Mouse (Mus musculus): ENCODE measurements around the gene Timm9. TPM values are rescaled to one million over a fixed set of nuclear protein-coding genes. Genes with fewer than 3 reads are reported as not detected.

Timm9 gene
- 103 and 108 TPM in 2 replicates for polyA plus RNA-seq (2015; fragmentation: Nextera tagmentation; extraction: Ambion mirVana)

DNA sequence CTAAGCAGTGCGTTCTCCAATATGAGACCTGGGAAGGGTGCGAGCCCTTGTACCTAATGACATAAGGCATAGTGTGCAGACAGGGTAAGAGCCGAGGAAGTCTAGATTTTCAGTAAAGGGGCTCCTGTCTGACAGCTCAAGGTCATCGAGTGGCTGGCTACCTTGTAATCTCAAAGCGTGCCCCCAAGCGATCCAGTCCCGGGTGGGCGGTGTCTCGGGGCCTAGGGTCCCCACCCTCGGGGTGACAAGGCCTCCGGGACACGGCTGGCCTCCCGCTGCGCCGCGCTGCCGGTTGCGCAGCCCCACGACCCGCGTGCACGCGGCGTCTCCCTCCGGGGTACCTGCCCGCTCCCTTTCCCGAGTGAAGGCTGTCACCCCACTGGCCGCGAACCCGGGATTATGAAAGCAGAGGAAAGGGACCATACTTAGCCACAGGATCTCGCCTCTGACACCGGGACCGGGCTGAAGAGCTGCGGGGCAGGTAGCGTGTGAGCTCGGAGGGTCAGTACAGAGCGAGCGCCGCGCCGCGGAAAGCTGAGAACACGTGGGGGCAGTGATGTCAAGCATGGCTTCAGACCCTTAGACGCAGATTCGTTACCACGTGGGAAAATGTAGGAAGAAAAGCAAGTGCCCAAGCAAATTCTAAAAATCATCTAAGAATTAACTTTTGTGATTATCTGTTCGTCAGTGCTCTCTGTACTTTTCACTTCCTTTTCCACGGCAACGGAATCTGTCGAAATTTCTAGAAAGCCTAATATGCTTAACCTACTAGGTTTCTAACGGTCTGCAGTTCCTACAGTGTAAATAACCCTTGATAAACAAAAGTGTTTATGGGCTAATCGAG is at the start of gene Timm9, which contains the start of gene 2700049A03Rik:
Timm9 (minus strand) TSS at position 555 of the 844 bp plus-strand sequence.
2700049A03Rik (plus strand) TSS at position 719 of the 844 bp plus-strand sequence.
- peak within 1 kb of the TSS; percentile 93 for H3K9ac ChIP-seq
- WGBS = under 1% methylated on average over 52 of the region's 52 CpGs
- H3K27ac ChIP-seq (replicated peaks) = peak within 1 kb of the TSS; percentile 83
- H3K9me3 ChIP-seq = no peaks in the 10 kb centered on the region
- peaks cover 27% of the 10 kb centered on the region for H3K36me3 ChIP-seq
- peak within 1 kb of the TSS; percentile 98 for H3K4me3 ChIP-seq
- H3K4me1 ChIP-seq (replicated peaks) = peaks cover 42% of the 10 kb centered on the region
- H3K27me3 ChIP-seq = no peaks in the 10 kb centered on the region
- H3K4me2 ChIP-seq = peak within 1 kb of the TSS; percentile 75
- ATAC-seq (ENCODE audit: low read depth) = peak; percentile 97

DNA sequence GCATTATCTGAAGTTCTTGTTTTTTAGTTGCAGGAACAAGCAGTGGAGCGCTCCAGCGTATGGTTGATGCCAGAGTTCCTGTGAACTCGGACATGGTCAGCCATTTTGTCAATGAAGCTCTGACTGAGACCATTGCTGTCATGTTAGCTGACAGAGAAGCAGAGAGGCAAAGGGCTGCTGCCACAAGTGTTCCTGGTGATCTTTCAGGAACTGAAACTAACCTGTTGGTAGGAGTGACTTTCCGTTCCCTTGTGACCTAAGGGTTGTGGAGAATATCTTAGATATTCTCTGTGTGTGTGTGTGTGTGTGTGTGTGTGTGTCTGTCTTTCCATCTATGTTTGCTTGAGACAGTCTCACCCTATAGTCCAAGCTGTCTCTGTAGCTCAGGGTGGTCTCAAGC is 47.9 kb upstream of the Timm9 start:
- Histone ChIP-seq H3K4me1 (replicated peaks) (no peaks in the 10 kb centered on the region), H3K4me2 (no peak overlapping the region), H3K27me3 (no peaks in the 10 kb centered on the region), H3K36me3 (peaks cover 66% of the 10 kb centered on the region), H3K27ac (replicated peaks) (no peak overlapping the region), H3K4me3 (no peak overlapping the region), H3K9me3 (no peaks in the 10 kb centered on the region), H3K9ac (no peak overlapping the region)
- ATAC-seq (ENCODE audit: low read depth) = no peak
- WGBS = 97% methylated on average over 4 of the region's 4 CpGs

DNA sequence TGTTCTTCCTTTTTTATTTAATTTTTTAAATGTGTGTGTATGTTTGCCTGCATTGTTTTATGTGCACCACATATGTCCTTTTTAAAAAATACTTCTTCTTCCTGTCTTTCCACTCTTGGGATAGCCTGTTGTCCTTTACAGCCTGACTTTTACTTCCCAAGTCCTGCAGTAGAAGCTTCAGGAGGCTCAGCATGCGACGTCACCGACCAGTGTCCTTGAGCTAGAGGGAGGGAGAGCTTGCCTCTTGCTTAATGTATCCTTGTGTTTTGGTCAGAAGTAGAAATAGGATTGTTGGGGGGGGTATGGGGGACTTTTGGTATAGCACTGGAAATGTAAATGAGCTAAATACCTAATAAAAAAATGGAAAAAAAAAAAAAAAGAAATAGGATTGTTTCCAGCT is 47.3 kb upstream of the Timm9 start:
- 92% methylated on average over 3 of the region's 3 CpGs for WGBS
- H3K4me2 ChIP-seq = no peak overlapping the region
- peaks cover 67% of the 10 kb centered on the region for H3K36me3 ChIP-seq
- H3K9ac ChIP-seq = no peak overlapping the region
- ATAC-seq (ENCODE audit: low read depth) = no peak
- H3K27ac ChIP-seq (replicated peaks) = no peak overlapping the region
- no peaks in the 10 kb centered on the region for H3K9me3 ChIP-seq
- no peaks in the 10 kb centered on the region for H3K4me1 ChIP-seq (replicated peaks)
- no peaks in the 10 kb centered on the region for H3K27me3 ChIP-seq
- no peak overlapping the region for H3K4me3 ChIP-seq

DNA sequence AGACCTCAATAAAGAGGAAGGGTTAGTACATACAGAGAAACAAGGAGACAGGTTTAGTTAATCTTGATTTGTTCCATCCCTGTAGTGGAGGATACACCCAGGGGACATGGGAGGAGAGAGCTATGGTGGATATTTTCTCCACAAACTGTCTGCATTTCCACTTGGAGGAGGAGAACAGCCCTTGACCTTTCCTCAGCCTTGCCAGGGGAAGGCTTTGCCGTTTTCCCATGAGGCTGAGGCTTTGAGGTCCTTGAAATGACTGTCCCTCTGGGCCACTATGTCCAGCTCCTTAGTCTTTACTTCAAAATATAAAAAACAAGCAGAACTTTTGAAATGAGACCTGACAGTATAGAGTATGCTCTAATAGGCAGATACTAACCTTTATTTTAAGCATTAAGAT is 33.4 kb upstream of the Timm9 start:
- no peak overlapping the region for H3K4me3 ChIP-seq
- H3K9me3 ChIP-seq = no peaks in the 10 kb centered on the region
- H3K27me3 ChIP-seq = no peaks in the 10 kb centered on the region
- 88% methylated on average over 1 of the region's 1 CpGs for WGBS
- H3K4me2 ChIP-seq = no peak overlapping the region
- ATAC-seq (ENCODE audit: low read depth) = no peak
- H3K27ac ChIP-seq (replicated peaks) = no peak overlapping the region
- H3K4me1 ChIP-seq (replicated peaks) = no peaks in the 10 kb centered on the region
- H3K9ac ChIP-seq = no peak overlapping the region
- peaks cover 68% of the 10 kb centered on the region for H3K36me3 ChIP-seq

DNA sequence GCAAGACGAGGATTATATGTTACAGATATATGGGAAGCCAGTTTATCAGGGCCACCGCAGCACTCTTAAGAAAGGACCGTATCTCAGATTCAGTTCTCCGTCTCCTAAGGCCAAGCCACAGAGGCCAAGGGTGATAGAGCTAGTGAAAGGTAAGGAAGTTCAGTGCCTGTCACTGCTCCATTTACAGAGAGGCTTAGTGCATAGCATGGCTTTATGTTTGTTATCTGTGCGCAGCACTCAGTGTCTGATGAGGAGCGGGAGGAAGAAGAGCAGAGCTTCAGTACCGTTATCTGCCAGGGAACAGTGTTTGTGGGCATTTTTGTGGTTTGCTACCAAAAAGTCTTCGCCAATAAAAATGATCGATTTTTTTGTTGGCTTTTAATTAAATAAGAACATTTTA is 27.9 kb upstream of the Timm9 start:
- H3K9me3 ChIP-seq = no peaks in the 10 kb centered on the region
- no peak overlapping the region for H3K4me2 ChIP-seq
- H3K27me3 ChIP-seq = no peaks in the 10 kb centered on the region
- ATAC-seq (ENCODE audit: low read depth) = no peak
- H3K9ac ChIP-seq = no peak overlapping the region
- H3K36me3 ChIP-seq = peaks cover 74% of the 10 kb centered on the region
- H3K4me3 ChIP-seq = no peak overlapping the region
- 97% methylated on average over 9 of the region's 9 CpGs for WGBS
- H3K27ac ChIP-seq (replicated peaks) = no peak overlapping the region
- no peaks in the 10 kb centered on the region for H3K4me1 ChIP-seq (replicated peaks)

DNA sequence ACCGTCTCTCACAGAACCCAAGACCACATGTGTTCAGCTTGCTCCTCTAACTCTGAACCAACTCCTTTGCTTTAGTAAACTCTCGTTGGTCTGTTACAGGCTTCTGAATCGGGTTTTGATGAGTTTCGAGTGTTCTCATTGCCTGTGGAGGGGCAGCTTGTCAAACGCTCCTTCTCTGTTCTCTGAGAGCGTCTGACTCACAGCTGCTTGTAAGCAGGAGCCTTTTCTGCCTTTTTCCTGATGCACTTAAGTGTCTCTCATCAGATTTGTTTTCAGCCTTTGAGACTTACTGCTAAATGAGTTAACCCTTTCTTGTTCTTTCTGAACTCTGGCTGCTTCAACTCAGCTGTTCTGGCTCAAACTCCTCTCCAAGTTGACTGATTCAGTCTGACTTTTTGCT is 21.5 kb upstream of the Timm9 start:
- H3K4me1 ChIP-seq (replicated peaks) = no peaks in the 10 kb centered on the region
- 88% methylated on average over 6 of the region's 6 CpGs for WGBS
- H3K4me2 ChIP-seq = no peak overlapping the region
- peaks cover 80% of the 10 kb centered on the region for H3K36me3 ChIP-seq
- ATAC-seq (ENCODE audit: low read depth) = no peak
- no peaks in the 10 kb centered on the region for H3K27me3 ChIP-seq
- no peak overlapping the region for H3K4me3 ChIP-seq
- no peaks in the 10 kb centered on the region for H3K9me3 ChIP-seq
- H3K27ac ChIP-seq (replicated peaks) = no peak overlapping the region
- H3K9ac ChIP-seq = no peak overlapping the region

DNA sequence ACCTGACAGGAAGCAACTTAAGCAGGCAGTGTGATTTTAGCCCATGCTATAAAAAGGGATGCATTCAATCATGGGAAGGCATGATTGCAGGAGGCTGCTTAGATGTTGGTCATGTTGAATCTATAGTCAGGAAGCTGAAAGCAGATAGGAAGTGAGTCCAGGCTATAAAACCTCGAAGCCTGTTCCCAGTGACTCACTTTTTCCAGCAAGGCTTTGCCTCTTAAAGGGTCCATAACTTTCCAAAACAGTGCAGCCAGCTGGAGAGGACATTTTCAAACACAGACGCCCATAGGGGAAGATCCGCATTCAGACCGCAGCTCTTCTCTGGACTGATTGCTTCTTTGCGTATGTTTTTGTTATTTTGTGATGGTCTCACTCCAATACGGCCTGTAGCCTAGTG is 18.5 kb upstream of the Timm9 start:
- Histone ChIP-seq H3K36me3 (peaks cover 76% of the 10 kb centered on the region), H3K27me3 (no peaks in the 10 kb centered on the region), H3K4me2 (no peak overlapping the region), H3K9ac (no peak overlapping the region), H3K9me3 (no peaks in the 10 kb centered on the region), H3K4me1 (replicated peaks) (no peaks in the 10 kb centered on the region), H3K27ac (replicated peaks) (no peak overlapping the region), H3K4me3 (no peak overlapping the region)
- WGBS = 96% methylated on average over 6 of the region's 6 CpGs
- no peak for ATAC-seq (ENCODE audit: low read depth)

DNA sequence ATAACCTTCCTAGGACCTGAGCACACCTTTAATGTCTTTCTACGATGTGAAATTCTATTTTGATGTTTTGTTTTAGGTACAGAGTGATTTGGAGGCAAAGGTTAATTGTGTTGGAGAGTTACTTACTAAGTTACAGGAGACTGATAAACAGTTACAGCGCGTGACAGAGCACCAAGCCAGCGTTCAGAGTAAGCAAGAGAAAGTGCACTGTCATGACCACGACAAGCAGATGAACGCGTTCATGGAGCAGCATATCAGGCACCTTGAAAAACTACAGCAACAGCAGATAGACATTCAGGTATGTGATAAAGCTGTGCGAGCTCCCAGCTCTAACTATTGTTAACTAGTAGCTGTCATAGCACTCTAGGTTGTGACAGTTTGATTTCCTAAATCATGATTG is 13.7 kb upstream of the Timm9 start:
- no peak overlapping the region for H3K9ac ChIP-seq
- H3K9me3 ChIP-seq = no peaks in the 10 kb centered on the region
- no peak overlapping the region for H3K4me3 ChIP-seq
- no peak overlapping the region for H3K27ac ChIP-seq (replicated peaks)
- H3K4me2 ChIP-seq = no peak overlapping the region
- H3K36me3 ChIP-seq = peaks cover 73% of the 10 kb centered on the region
- no peaks in the 10 kb centered on the region for H3K27me3 ChIP-seq
- ATAC-seq (ENCODE audit: low read depth) = no peak
- no peaks in the 10 kb centered on the region for H3K4me1 ChIP-seq (replicated peaks)
- 96% methylated on average over 8 of the region's 8 CpGs for whole genome bisulfite sequencing

DNA sequence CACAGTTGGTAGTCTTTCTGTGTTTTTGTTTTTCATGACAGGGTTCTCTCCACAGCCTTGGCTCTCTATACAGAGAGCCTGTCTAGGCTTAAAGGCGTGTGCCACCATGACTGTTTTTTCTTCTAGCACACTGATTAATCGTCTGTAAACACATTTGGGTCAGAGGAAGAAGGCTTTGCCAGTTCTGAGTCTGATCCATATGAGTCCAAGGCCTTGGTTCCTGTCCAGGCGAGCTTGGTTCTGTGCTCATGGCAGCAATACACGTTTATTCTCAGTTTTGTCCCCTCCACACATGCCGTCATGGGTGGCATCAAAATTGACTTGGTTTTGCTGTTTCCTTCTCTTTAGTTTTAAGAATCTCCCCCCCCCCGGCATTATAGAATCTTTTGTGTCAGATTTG is 13.0 kb upstream of the Timm9 start:
- Histone ChIP-seq H3K9me3 (no peaks in the 10 kb centered on the region), H3K4me1 (replicated peaks) (no peaks in the 10 kb centered on the region), H3K4me2 (no peak overlapping the region), H3K9ac (no peak overlapping the region), H3K27ac (replicated peaks) (no peak overlapping the region), H3K36me3 (peaks cover 73% of the 10 kb centered on the region), H3K4me3 (no peak overlapping the region), H3K27me3 (no peaks in the 10 kb centered on the region)
- 92% methylated on average over 6 of the region's 6 CpGs for WGBS
- ATAC-seq (ENCODE audit: low read depth) = no peak

DNA sequence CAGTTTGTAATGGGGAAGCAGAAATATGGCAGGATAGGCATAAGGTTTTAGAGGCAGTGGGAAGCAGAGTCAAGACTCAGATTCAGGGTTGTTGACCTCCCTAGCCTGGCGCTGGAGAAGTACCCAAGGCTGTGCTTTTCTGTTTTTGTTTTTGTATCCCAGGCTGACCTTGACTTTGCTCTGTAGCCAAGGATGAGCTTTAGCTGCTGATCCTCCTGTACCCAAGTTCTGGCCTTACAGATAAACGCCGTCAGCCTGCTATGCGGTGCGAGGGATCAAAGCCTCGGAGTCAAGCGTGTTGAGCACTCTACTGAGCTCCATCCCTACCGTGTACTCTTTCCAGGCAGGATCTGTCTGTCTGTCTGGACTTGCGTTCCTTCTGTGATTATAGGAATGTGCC is 12.3 kb upstream of the Timm9 start:
- 96% methylated on average over 9 of the region's 9 CpGs for WGBS
- Histone ChIP-seq H3K4me1 (replicated peaks) (no peaks in the 10 kb centered on the region), H3K4me2 (no peak overlapping the region), H3K4me3 (no peak overlapping the region), H3K9ac (no peak overlapping the region), H3K36me3 (peaks cover 76% of the 10 kb centered on the region), H3K27ac (replicated peaks) (no peak overlapping the region), H3K9me3 (no peaks in the 10 kb centered on the region), H3K27me3 (no peaks in the 10 kb centered on the region)
- no peak for ATAC-seq (ENCODE audit: low read depth)

DNA sequence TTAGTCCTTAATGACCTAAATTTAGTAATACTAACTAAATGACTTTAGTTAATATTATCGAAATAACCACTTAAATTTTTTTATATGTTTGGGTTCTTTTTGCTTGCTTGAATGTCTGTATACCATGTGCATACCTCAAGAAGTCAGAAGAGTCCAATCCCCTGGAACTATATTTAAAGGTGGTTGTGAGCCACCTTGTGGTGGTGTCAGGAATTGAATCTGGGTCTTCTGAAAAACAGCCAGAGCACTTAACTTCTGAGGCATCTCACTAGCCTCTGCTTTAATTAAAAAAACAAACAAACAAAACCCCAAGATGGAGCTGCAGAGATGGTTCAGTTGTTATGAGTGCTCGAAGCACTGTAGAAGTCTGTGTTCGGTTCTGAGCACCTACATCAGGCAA is 11.2 kb upstream of the Timm9 start:
- no peaks in the 10 kb centered on the region for H3K9me3 ChIP-seq
- no peak overlapping the region for H3K4me2 ChIP-seq
- no peak overlapping the region for H3K27ac ChIP-seq (replicated peaks)
- no peaks in the 10 kb centered on the region for H3K27me3 ChIP-seq
- no peak overlapping the region for H3K9ac ChIP-seq
- no peak overlapping the region for H3K4me3 ChIP-seq
- ATAC-seq (ENCODE audit: low read depth) = no peak
- no peaks in the 10 kb centered on the region for H3K4me1 ChIP-seq (replicated peaks)
- peaks cover 77% of the 10 kb centered on the region for H3K36me3 ChIP-seq
- 86% methylated on average over 3 of the region's 3 CpGs for WGBS

DNA sequence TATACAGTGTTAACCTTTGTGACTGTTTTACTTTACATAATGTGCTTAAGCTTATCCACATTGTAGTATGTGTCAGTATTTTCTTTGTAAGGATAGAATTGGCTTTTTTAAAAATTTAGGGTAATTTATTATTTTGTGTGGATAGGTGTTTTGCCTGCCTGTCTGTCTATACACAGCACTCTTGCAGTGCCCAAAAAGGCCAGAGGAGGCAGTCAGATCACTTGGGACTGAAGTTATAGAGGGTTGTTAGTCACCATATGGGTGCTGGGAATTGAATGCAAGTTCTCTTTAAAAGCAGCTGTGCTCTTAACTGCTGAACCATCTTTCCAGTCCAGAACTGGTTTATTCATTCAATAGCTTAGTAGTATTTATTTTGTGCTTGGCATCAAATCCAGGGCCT is 4.7 kb upstream of the Timm9 start:
- ATAC-seq (ENCODE audit: low read depth) = no peak
- Histone ChIP-seq H3K27ac (replicated peaks) (no peak overlapping the region), H3K4me2 (no peak overlapping the region), H3K9me3 (no peaks in the 10 kb centered on the region), H3K9ac (no peak overlapping the region), H3K4me3 (no peak overlapping the region), H3K27me3 (no peaks in the 10 kb centered on the region), H3K4me1 (replicated peaks) (peaks cover 27% of the 10 kb centered on the region), H3K36me3 (peaks cover 57% of the 10 kb centered on the region)
